Mouse (Mus musculus): Measurements from ENCODE around the gene Wdr83.
"Not testable (repeated sequence)": the region's sequence is repeated elsewhere in the genome, so short reads cannot be mapped to it uniquely, and the experiment has no call there.

Wdr83 gene

DNA sequence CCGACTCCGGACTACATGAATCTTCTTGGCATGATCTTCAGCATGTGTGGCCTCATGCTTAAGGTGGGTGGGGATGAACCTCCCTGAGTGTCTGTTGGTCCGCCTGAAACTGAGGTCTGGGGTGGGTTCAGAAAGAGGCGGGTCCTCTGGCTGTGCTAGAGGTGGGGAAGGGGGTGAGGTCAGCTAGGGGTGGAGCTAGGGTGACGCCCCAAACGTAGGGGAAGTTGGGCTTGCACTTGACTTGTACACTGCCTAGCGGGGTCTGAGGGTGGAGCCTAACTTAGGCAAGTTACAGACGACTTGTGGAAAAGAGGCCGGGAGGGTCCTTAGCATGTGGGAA lies at the start of gene Wdr83:
TSS of gene Wdr83 (minus strand) at position 91 of the 340 bp plus-strand sequence.
- CTCF ChIA-PET, result interaction anchor here (0.6 kb wide), 1 partner anchor 92 kb away, joined by 4 read pairs; no protein-coding TSS in a partner anchor

- CTCF ChIA-PET, result no interaction called here
Measured at GRCm38 (mm10) chr8:85123691-85124090, 42.6 kb upstream of the Wdr83 start.

- CTCF ChIA-PET, result no interaction called here
Measured at GRCm38 (mm10) chr8:85122995-85123394, 41.9 kb upstream of the Wdr83 start, which contains the start of gene Zfp791. Zfp791 (minus strand) TSS chr8:85123095.

- CTCF ChIA-PET, result not testable (repeated sequence)
Measured at GRCm38 (mm10) chr8:85120251-85120650, 39.1 kb upstream of the Wdr83 start.

DNA sequence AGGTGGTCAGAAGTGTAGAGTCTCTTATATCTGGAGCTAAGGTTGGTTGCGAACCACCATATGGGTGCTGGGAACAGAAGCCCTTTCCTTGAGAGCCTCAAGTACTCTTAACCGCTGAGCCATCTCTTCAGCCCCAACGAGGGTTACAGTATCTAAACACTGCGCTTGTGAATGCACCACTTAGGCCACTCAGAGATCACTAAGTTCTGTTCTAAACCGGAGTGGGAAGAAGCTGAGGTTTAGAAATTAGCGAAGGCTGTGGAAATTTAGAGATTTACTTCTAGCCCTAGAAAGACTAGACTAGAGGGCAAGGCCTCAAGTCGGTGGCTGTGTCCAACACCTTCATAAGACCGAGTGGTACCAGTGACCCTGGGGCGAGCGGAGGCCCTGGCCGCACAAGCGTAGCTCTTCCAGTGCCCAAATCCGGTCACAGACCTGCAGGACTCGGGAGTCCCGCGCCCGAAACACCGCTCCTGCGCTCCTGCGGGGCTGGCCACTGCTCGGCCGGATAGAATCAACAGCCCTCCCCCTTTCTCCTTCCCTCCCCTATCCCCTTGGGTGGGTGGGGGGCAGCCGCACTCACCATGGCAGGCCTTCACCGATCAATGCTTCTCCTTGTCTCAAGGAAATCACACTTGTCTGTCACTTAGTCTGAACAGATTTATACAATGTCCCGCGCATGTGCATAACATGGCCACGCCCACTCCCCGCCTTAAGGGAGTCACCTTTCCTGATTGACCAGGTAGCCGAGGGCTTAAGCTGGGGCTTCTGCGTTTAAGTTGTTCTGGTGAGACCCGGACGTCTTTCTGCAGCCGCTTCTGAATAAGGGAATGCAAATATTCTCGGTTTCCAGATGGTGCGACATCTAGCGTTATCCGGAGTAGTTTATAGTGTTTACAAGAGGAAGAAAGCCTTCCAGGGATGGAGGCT lies 38.2 kb upstream of the Wdr83 start:
- CTCF ChIA-PET, result interaction anchor here (0.7 to 0.8 kb wide), 2 partner anchors 33 to 95 kb away, joined by 4 to 13 read pairs; no protein-coding TSS in a partner anchor

DNA sequence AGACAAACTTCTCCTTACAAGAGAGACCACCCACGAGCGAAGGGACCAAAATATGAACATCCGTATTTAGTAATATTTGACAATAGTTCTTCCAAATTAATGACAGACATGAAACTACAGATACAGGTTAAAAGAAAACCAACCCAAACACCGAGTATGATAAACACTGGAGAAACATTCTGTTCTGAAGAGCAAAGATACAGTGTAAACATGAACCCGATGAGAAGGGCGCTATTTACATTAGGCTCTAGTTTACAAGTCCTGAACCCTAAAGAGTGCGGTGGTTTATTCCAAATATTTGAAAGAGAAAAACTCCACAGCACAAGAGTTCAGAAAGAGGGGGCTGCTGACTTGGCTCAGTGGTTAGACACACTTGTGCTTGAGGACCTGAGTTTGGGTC lies 35.9 kb upstream of the Wdr83 start:
- CTCF ChIA-PET, result no interaction called here

DNA sequence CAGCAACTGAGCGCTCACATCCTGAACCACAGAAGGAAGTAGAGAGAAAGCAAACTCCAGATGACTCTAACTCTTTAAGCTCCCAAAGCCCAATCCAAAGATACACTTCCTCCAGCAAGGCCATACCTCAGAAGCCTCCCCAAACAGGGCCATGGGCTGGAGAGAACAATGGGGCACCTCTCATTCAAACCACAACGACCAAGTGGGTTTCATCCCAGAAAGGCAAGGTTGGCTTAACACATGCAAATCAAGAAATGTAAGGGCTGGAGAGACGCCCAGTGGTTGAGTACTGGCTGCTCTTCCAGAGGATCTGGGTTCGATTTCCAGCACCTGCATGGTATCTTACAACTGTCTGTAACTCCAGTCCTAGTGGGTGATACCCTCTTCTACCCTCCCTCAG lies 34.4 kb upstream of the Wdr83 start:
- CTCF ChIA-PET, result no interaction called here

GRCm38 (mm10) chr8:85113241-85113640 lies 32.1 kb upstream of the Wdr83 start:
- CTCF ChIA-PET, result no interaction called here

DNA sequence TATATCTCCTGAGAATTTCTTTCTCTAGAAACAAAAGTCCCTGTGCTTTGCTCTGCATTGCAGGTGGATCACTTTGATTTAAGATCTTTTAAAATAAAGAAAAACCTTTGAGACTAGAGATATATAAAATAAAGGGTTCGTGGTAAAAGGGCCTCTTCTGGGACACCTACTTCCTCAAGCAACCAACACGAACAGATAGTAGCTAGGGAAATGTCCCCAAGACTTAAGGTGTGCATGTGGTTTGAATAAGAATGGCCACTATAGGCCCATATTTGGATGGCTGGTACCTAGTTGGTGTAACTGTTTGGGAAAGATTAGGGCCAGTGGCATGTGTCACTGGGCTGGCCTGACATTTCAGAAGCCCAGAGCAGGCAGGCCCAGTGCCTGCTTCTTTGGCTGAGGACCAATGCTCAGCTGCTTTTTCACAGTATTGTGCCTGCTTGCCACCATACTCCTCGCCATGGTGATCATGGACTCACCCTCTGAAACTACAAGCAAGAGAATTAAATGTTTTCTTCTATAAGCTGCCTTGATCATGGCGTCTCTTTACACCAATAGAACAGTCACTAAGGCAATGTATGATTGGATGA lies 19.1 kb upstream of the Wdr83 start:
- CTCF ChIA-PET, result no interaction called here

DNA sequence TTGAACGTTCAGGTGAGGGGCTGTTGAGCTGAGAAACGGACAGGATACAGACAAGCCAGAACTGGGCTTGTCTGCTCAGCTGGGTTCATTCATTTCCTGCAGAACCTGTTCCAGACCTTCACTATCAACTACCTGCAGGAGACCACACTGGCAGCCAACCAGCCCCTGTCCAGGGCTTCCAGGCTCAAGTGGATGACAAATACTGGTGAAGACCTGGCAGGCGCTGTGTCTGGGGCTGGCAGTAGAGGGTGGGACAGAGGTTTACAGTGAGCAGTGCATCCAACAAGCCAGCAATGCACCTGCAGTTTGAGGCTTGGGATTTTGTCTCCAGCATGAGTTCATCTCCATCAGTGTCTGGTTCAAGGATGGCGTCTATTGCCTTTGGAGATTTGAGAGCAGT lies 15.7 kb upstream of the Wdr83 start:
- CTCF ChIA-PET, result no interaction called here

- CTCF ChIA-PET, result no interaction called here
Measured at GRCm38 (mm10) chr8:85096196-85096595, 15.1 kb upstream of the Wdr83 start.

DNA sequence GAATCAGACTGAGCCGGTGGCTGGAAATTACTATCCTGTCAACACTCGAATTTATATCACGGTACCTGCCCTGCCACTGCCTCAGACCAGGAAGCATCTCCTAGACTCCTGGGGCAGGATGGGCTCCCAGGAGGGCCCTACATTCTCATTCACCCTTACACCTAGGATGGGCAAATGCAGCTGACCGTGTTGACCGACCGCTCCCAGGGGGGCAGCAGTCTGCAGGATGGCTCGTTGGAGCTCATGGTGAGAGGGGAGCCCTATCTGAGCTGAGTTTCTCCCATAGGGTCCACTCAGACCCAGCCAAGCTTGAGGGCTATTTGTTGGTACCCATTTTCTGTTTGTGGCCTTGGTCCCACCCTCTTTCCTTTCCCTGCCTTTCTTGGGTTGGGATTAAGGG lies 14.5 kb upstream of the Wdr83 start:
- CTCF ChIA-PET, result no interaction called here

- CTCF ChIA-PET, result no interaction called here
Measured at GRCm38 (mm10) chr8:85095051-85095450, 13.9 kb upstream of the Wdr83 start.

DNA sequence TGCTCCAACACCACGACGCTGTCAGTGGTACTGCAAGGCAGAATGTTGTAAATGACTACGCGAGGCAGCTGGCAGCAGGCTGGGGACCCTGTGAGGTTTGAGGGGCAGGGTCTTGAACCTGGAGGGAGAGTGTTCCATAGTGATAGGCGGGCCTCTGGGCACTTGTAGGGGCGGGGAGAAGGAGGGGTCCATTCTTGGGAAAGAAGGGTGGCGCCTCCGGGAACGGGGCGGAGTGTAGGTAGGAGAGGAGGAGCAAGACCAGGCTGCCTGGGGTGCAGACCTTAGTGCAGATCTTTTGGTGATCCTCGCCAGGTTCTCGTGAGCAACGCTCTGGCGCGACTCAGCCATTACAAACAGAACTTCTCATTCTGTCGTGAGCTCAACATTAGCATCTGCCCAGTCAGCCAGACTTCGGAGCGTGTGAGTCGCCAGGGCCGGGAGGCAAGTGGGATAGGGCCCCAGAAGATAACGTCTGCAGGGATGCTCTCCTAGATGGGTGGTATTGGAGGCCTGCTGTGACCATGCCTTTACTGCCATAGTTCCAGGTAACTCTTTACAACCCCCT lies 10.5 kb upstream of the Wdr83 start:
- CTCF ChIA-PET, result no interaction called here

GRCm38 (mm10) chr8:85090856-85091255 lies 9.8 kb upstream of the Wdr83 start:
- CTCF ChIA-PET, result no interaction called here

GRCm38 (mm10) chr8:85088771-85089170 lies 7.7 kb upstream of the Wdr83 start:
- CTCF ChIA-PET, result interaction anchor here (1.0 kb wide), 1 partner anchor 17 kb away, joined by 3 read pairs; no protein-coding TSS in a partner anchor

DNA sequence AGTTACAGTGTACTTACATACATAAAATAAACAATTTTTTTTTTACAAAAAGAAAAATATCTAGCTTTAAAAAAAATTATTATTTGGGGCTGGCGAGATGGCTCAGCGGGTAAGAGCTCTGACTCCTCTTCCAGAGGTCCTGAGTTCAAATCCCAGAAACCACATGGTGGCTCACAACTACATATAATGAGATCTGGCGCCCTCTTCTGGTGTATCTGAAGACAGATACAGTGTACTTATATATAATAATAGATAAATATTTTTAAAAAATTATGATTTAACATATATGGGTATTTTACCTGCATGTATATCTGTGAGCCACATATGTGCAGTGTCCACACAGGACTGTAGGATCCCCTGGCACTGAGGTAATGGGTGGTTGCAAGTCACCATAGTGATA lies 5.1 kb upstream of the Wdr83 start:
- CTCF ChIA-PET, result interaction anchor here (0.6 to 1.2 kb wide), 3 partner anchors 33 to 1435 kb away, joined by 3 to 4 read pairs (median 4); no protein-coding TSS in a partner anchor

- CTCF ChIA-PET, result interaction anchor here (1.2 kb wide), 1 partner anchor 17 kb away, joined by 3 read pairs; the partner anchor contains the start of gene Gm5741
Measured at GRCm38 (mm10) chr8:85084633-85085032, 3.5 kb upstream of the Wdr83 start.

- CTCF ChIA-PET, result interaction anchor here (0.5 to 1.0 kb wide), 2 partner anchors 108 to 109 kb away, joined by 3 read pairs; no protein-coding TSS in a partner anchor
Measured at GRCm38 (mm10) chr8:85083108-85083813, 2.2 kb upstream of the Wdr83 start, which contains the start of gene Man2b1. Man2b1 (plus strand) TSS chr8:85083270.

DNA sequence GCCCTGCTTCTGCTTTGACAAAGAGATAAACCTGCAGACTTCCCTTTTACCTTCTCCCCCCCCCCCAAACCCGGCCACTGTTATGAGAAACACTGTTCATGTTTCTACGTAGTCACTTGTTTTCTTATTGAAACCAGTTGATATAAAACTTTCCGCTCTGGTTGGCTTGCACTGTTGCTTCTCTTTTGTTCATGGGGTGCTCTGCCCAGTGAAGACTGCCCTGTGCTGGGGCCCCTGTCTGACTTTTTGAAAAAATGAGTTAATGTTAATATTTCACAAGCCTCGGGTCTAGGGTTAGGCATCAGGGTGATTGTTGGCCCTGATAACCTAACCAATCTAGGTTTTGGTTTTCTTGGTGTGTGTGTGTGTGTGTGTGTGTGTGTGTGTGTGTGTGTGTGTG lies 1.1 kb upstream of the Wdr83 start:
- CTCF ChIA-PET, result not testable (repeated sequence)

- CTCF ChIA-PET, result interaction anchor here (0.6 kb wide), 1 partner anchor 92 kb away, joined by 4 read pairs; no protein-coding TSS in a partner anchor
Measured at GRCm38 (mm10) chr8:85080532-85081215, 432 bp downstream of the Wdr83 start, which contains the start of gene Wdr83os. Wdr83os (plus strand) TSS chr8:85080740.

Measured in spleen, embryonic (tissue).